Mouse (Mus musculus): ENCODE measurements around the gene Upk3a.

DNA sequence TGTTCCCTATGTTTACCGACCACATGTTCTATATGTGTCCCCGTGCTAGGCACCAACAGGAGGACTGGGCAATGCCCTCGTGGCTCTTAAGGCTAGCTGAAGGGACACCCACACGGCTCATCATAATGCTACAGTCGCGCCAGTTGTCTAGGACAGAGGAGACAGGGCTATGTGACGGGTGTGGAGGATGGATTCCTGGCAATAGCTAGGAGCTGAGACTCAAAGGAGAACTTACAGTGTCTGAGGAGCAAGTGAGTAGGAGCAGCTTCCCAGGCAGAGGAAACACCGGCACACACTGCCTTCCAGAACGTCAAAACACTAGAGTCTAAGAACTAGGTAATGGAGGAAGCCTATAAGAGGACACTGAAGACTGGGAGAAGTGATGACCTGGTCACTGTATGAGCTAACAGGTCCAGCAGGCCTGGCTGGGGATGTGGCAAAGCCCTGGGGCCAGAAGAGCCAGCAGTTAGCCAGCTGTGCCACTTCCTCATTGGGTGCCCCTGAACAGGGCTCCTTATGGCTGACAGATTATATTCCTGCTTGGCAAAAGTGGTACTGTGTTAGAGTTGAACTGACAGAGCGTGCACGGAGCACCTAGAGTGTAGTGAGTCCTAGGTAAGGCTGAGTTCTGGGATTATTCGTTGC is 31.3 kb upstream of the Upk3a start:
- TF ChIP-seq CTCF (IDR thresholded peaks at IDR 0.05; ENCODE audit: insufficient read depth, low read length) (no peak), POLR2A (IDR thresholded peaks at IDR 0.05; ENCODE audit: borderline replicate concordance, extremely low read depth, low read depth, low read length) (no peak)

Measured in lung, adult 2 months (tissue).